Mouse (Mus musculus) heart, postnatal 36 days (tissue): ENCODE measurements around the gene Vmn1r55. TPM values are rescaled to one million over a fixed set of nuclear protein-coding genes. Genes with fewer than 3 reads are reported as not detected.
"Not testable (repeated sequence)": the region's sequence is repeated elsewhere in the genome, so short reads cannot be mapped to it uniquely, and the experiment has no call there.

Experiments used
- DNase-seq, 2 experiments: peaks; one replicate each; pipeline ENCODE4 v3.0.0; 2021 to 2022
- intact Hi-C: fragments of 180-260 bp; cut with DNase I; formaldehyde crosslinking; loops from one replicate; pipeline ENCODE4 v1.15.1; 2025
- total RNA-seq, 2 experiments: library from RNA; stranded (reverse); gene quantifications; 2 replicates each; pipeline ENCODE4 v1.2.3; 2021

The Vmn1r55 gene
- not detected for total RNA-seq

- intact Hi-C loops, DNase-seq: not testable (repeated sequence)
Observed at GRCm38 (mm10) chr7:5149570-5149969, at the start of gene Vmn1r55. Vmn1r55 (minus strand) TSS chr7:5149670.

GRCm38 (mm10) chr7:5196647-5197046 lies 47.2 kb upstream of the Vmn1r55 start, which contains the start of gene Vmn1r56:
Vmn1r56 (minus strand) TSS chr7:5196747.
- DNase-seq, intact Hi-C loops: not testable (repeated sequence)

- DNase-seq: peak; percentile 84 to 86
- intact Hi-C loops: loop anchor here (5.0 kb wide), 2 partner anchors 43 to 63 kb away; partner anchors contain the start of genes Epn1 and U2af2
Observed at GRCm38 (mm10) chr7:5125549-5126406, 23.7 kb downstream of the Vmn1r55 start, which contains the start of gene Rasl2-9. Rasl2-9 (minus strand) TSS chr7:5125950.

GRCm38 (mm10) chr7:5125078-5125477 lies 24.4 kb downstream of the Vmn1r55 start:
- DNase-seq: peak; percentile 9 to 14
- intact Hi-C loops: loop anchor here (5.0 kb wide), 2 partner anchors 43 to 63 kb away; partner anchors contain the start of genes Epn1 and U2af2

GRCm38 (mm10) chr7:5116850-5117249 lies 32.6 kb downstream of the Vmn1r55 start, which contains the start of gene Rfpl4:
Rfpl4 (minus strand) TSS chr7:5116950.
- intact Hi-C loops: no loop called here
- DNase-seq: no peak

GRCm38 (mm10) chr7:5112701-5113100 lies 36.8 kb downstream of the Vmn1r55 start:
- intact Hi-C loops: no loop called here
- DNase-seq: no peak

GRCm38 (mm10) chr7:5109301-5109700 lies 40.2 kb downstream of the Vmn1r55 start:
- intact Hi-C loops: no loop called here
- no peak for DNase-seq

- intact Hi-C loops: no loop called here
Observed at GRCm38 (mm10) chr7:5108272-5108671, 41.2 kb downstream of the Vmn1r55 start.

GRCm38 (mm10) chr7:5102564-5102963 lies 46.9 kb downstream of the Vmn1r55 start:
- DNase-seq: no peak
- intact Hi-C loops: no loop called here

More at GRCm38 (mm10) chr7:5108272-5108671, 41.2 kb downstream of the Vmn1r55 start:
- DNase-seq: no peak

- intact Hi-C loops: no loop called here
- DNase-seq: no peak
Observed at GRCm38 (mm10) chr7:5101066-5101663, 48.3 kb downstream of the Vmn1r55 start.

GRCm38 (mm10) chr7:5099796-5100195 lies 49.7 kb downstream of the Vmn1r55 start:
- intact Hi-C loops: no loop called here
- DNase-seq: no peak

- DNase-seq: no peak
- intact Hi-C loops: no loop called here
Observed at GRCm38 (mm10) chr7:5098769-5099168, 50.7 kb downstream of the Vmn1r55 start.

- intact Hi-C loops: no loop called here
Observed at GRCm38 (mm10) chr7:5092831-5093510, 56.5 kb downstream of the Vmn1r55 start.

GRCm38 (mm10) chr7:5092381-5092780 lies 57.1 kb downstream of the Vmn1r55 start:
- DNase-seq: no peak
- intact Hi-C loops: no loop called here

More at GRCm38 (mm10) chr7:5092831-5093510, 56.5 kb downstream of the Vmn1r55 start:
- DNase-seq: no peak

- intact Hi-C loops: no loop called here
- DNase-seq: no peak
Observed at GRCm38 (mm10) chr7:5091008-5091728, 58.3 kb downstream of the Vmn1r55 start.

- intact Hi-C loops: no loop called here
- no peak for DNase-seq
Observed at GRCm38 (mm10) chr7:5089853-5090252, 59.6 kb downstream of the Vmn1r55 start.

- intact Hi-C loops: no loop called here
- DNase-seq: no peak
Observed at GRCm38 (mm10) chr7:5087886-5088285, 61.6 kb downstream of the Vmn1r55 start.

- intact Hi-C loops: no loop called here
- DNase-seq: peak in 1 of 2 experiments; percentile 17
Observed at GRCm38 (mm10) chr7:5086921-5087440, 62.5 kb downstream of the Vmn1r55 start.

- DNase-seq: no peak
- intact Hi-C loops: no loop called here
Observed at GRCm38 (mm10) chr7:5085512-5085911, 64.0 kb downstream of the Vmn1r55 start.
